Comparison of ENCODE assay signal across 9 mouse cellular contexts in the genomic region with DNA sequence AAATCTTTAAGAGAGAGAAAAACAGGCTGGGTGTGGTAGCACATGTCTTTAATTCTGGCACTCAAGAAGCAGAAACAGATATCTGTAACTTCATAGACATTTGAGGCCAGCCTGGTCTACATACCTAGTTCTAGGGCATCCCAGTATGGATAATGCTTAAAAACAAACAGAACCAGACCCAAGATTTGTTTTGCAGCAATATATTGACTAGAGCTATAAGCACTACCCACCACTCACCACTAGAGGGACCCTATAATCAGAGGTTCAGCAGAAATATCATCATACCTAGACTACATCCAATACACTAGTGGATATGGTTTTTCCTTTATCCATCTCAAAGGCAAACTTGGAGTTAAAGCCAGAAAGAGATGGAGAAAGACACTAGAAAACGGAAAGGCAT. TPM values are rescaled to one million over a fixed set of nuclear protein-coding genes. Genes with fewer than 3 reads are reported as not detected.
DNase-seq lines count a peak whose midpoint lies in the region; ATAC-seq and TF ChIP-seq lines count a peak whose summit lies in the region.
"Had no signal": no experiment of that assay in that cellular context is flagged by ENCODE, and none has a peak within 500 bp of the region (broad histone marks: within the 10 kb centered on the region; RNA-seq: fewer than 3 reads in every experiment).

No protein-coding gene starts in this region.

- TF ChIP-seq POLR2A in liver, adult 2 months (IDR thresholded peaks at IDR 0.05; ENCODE audit: extremely low read depth, insufficient read depth, low read length) = no peak

- H3K9me3 ChIP-seq in forebrain, embryonic 14.5 days (replicated peaks; ENCODE audit: control insufficient read depth, low read length) = no peaks in the 10 kb centered on the region
- no peaks in the 10 kb centered on the region for H3K9me3 ChIP-seq in forebrain, embryonic 10.5 days
- H3K9me3 ChIP-seq in liver, embryonic 11.5 days (ENCODE audit: control insufficient read depth, low read length) = no peaks in the 10 kb centered on the region

- peak; percentile 84 for DNase-seq in forebrain, embryonic 14.5 days (ENCODE audit: low spot score)
- DNase-seq in forebrain, embryonic 10.5 days (ENCODE audit: extremely low spot score, low spot score) = no peak
- DNase-seq in liver, adult 2 months (ENCODE audit: extremely low read depth, low read depth, low spot score) = peak; percentile 56
- no peak for DNase-seq in liver, embryonic 11.5 days (ENCODE audit: low spot score)
- peak; percentile 72 for DNase-seq in R1 (ENCODE audit: low read depth, low spot score)
- peak; percentile 54 for DNase-seq in thymus, postnatal 4 days

- no peaks in the 10 kb centered on the region for H3K27me3 ChIP-seq in forebrain, embryonic 14.5 days (replicated peaks; ENCODE audit: control insufficient read depth, insufficient read depth, low read length)
- H3K27me3 ChIP-seq in forebrain, embryonic 10.5 days (ENCODE audit: poor library complexity, severe bottlenecking) = no peaks in the 10 kb centered on the region
- no peaks in the 10 kb centered on the region for H3K27me3 ChIP-seq in liver, adult 2 months (ENCODE audit: control insufficient read depth, insufficient read depth, low read length)
- H3K27me3 ChIP-seq in liver, embryonic 11.5 days (replicated peaks; ENCODE audit: control insufficient read depth, insufficient read depth, low read length) = no peaks in the 10 kb centered on the region

- peaks cover 4% of the 10 kb centered on the region for H3K36me3 ChIP-seq in forebrain, embryonic 14.5 days (ENCODE audit: control insufficient read depth, insufficient read depth, low read length)
- H3K36me3 ChIP-seq in forebrain, embryonic 10.5 days (replicated peaks) = peaks cover 13% of the 10 kb centered on the region
- no peaks in the 10 kb centered on the region; the same call in 1 of the 2 replicates for H3K36me3 ChIP-seq in liver, adult 2 months (ENCODE audit: control insufficient read depth, insufficient read depth, low read length)
- peaks cover under 1% of the 10 kb centered on the region for H3K36me3 ChIP-seq in liver, embryonic 11.5 days (ENCODE audit: control insufficient read depth, insufficient read depth, low read length)

- ATAC-seq in forebrain, embryonic 14.5 days = peak; percentile 52; the same call in 1 of the 2 replicates
- ATAC-seq in liver, embryonic 11.5 days (replicated peaks; ENCODE audit: low FRiP score) = no peak
- ATAC-seq in granulocyte monocyte progenitor cell, adult 5-6 weeks (replicated peaks; ENCODE audit: poor library complexity, severe bottlenecking) = peak; percentile 72
- peak; percentile 80 for ATAC-seq in megakaryocyte, adult 5-6 weeks (ENCODE audit: poor library complexity, severe bottlenecking)

- H3K4me2 ChIP-seq in forebrain, embryonic 14.5 days (ENCODE audit: low read length) = no peak overlapping the region
- H3K4me2 ChIP-seq in liver, embryonic 11.5 days = no peak overlapping the region

- 43% methylated on average over 1 of the region's 1 CpGs for WGBS in forebrain, embryonic 14.5 days
- WGBS in forebrain, embryonic 10.5 days = 57% methylated on average over 1 of the region's 1 CpGs
- 49% methylated on average over 1 of the region's 1 CpGs for WGBS in liver, adult 2 months
- 39% methylated on average over 1 of the region's 1 CpGs for WGBS in liver, embryonic 11.5 days

- no peaks in the 10 kb centered on the region for H3K4me1 ChIP-seq in forebrain, embryonic 14.5 days (ENCODE audit: control insufficient read depth, insufficient read depth, low read length)
- peaks cover 8% of the 10 kb centered on the region for H3K4me1 ChIP-seq in forebrain, embryonic 10.5 days
- H3K4me1 ChIP-seq in liver, adult 2 months (ENCODE audit: control insufficient read depth, insufficient read depth, low read length) = no peaks in the 10 kb centered on the region; the same call in 1 of the 2 replicates
- H3K4me1 ChIP-seq in liver, embryonic 11.5 days (replicated peaks; ENCODE audit: control insufficient read depth, insufficient read depth, low read length) = peaks cover 21% of the 10 kb centered on the region

- H3K27ac ChIP-seq in forebrain, embryonic 14.5 days (ENCODE audit: low read depth, low read length) = no peak overlapping the region
- no peak overlapping the region for H3K27ac ChIP-seq in forebrain, embryonic 10.5 days
- H3K27ac ChIP-seq in liver, adult 2 months (replicated peaks; ENCODE audit: insufficient read depth, low read depth, low read length) = no peak overlapping the region
- H3K27ac ChIP-seq in liver, embryonic 11.5 days (ENCODE audit: low read depth, low read length) = no peak overlapping the region

- no peak overlapping the region for H3K4me3 ChIP-seq in forebrain, embryonic 14.5 days (ENCODE audit: low read depth, low read length)
- no peak overlapping the region for H3K4me3 ChIP-seq in forebrain, embryonic 10.5 days
- H3K4me3 ChIP-seq in liver, adult 2 months (ENCODE audit: insufficient read depth, low read depth, low read length) = no peak overlapping the region
- no peak overlapping the region for H3K4me3 ChIP-seq in liver, embryonic 11.5 days (ENCODE audit: low read depth, low read length)
- H3K4me3 ChIP-seq: myocyte had no signal

- H3K9ac ChIP-seq in forebrain, embryonic 14.5 days (ENCODE audit: low read length) = no peak overlapping the region
- no peak overlapping the region for H3K9ac ChIP-seq in liver, adult 2 months (ENCODE audit: low read depth, low read length)
- H3K9ac ChIP-seq in liver, embryonic 11.5 days (ENCODE audit: low read depth, low read length) = no peak overlapping the region

- no peaks in the 10 kb centered on the region for H3K79me2 ChIP-seq in liver, adult 2 months (ENCODE audit: control insufficient read depth, insufficient read depth, low read length)

- peak; percentile 33; the same call in 1 of the 2 replicates for TF ChIP-seq CTCF in liver, adult 2 months (IDR thresholded peaks at IDR 0.05; ENCODE audit: low read depth, low read length)

RNA-seq across cellular contexts. Expression of a gene that starts 10.5 kb away (rescaled TPM):
- polyA plus RNA-seq in forebrain, embryonic 14.5 days (2014; fragmentation: Nextera tagmentation; extraction: Ambion mirVana) = 293 and 334 TPM in 2 replicates
- 346 and 351 TPM in 2 replicates for polyA plus RNA-seq in forebrain, embryonic 10.5 days (2016; fragmentation: Nextera tagmentation; extraction: Ambion mirVana)
- total RNA-seq in liver, adult 2 months (2014; rRNA removed) = 140 and 156 TPM in 2 replicates
- 132 and 134 TPM in 2 replicates for polyA plus RNA-seq in liver, adult 2 months (2012; rRNA removed)
- 290 and 304 TPM in 2 replicates for polyA plus RNA-seq in liver, embryonic 11.5 days (2014; fragmentation: Nextera tagmentation; extraction: Ambion mirVana)
- total RNA-seq in granulocyte monocyte progenitor cell, adult 5-6 weeks (2014; fragmentation: Nextera tagmentation) = 112 and 128 TPM in 2 replicates
- total RNA-seq in granulocyte monocyte progenitor cell, adult 5-6 weeks (2017) = 196 and 226 TPM in 2 replicates
- total RNA-seq in megakaryocyte, adult 5-6 weeks (2015) = 80.0 and 91.9 TPM in 2 replicates
- total RNA-seq in megakaryocyte, adult 5-6 weeks (2017) = 224 and 226 TPM in 2 replicates

RNA-seq across cellular contexts. Expression of a gene that starts 37.7 kb away (rescaled TPM):
- 16.4 and 21.8 TPM in 2 replicates for polyA plus RNA-seq in forebrain, embryonic 14.5 days (2014; fragmentation: Nextera tagmentation; extraction: Ambion mirVana)
- polyA plus RNA-seq in forebrain, embryonic 10.5 days (2016; fragmentation: Nextera tagmentation; extraction: Ambion mirVana) = 42.1 and 44.3 TPM in 2 replicates
- 2.1 and 3.2 TPM in 2 replicates for total RNA-seq in liver, adult 2 months (2014; rRNA removed)
- 6.8 and 8.8 TPM in 2 replicates for polyA plus RNA-seq in liver, adult 2 months (2012; rRNA removed)
- 20.2 and 23.7 TPM in 2 replicates for polyA plus RNA-seq in liver, embryonic 11.5 days (2014; fragmentation: Nextera tagmentation; extraction: Ambion mirVana)
- total RNA-seq in granulocyte monocyte progenitor cell, adult 5-6 weeks (2014; fragmentation: Nextera tagmentation) = 35.0 and 36.7 TPM in 2 replicates
- 18.4 and 20.6 TPM in 2 replicates for total RNA-seq in granulocyte monocyte progenitor cell, adult 5-6 weeks (2017)
- total RNA-seq in megakaryocyte, adult 5-6 weeks (2015) = 10.0 and 15.7 TPM in 2 replicates
- 11.7 and 39.5 TPM in 2 replicates for total RNA-seq in megakaryocyte, adult 5-6 weeks (2017)

RNA-seq across cellular contexts. Expression of a gene that starts 53.8 kb away (rescaled TPM):
- 14.2 and 16.4 TPM in 2 replicates for polyA plus RNA-seq in forebrain, embryonic 14.5 days (2014; fragmentation: Nextera tagmentation; extraction: Ambion mirVana)
- 19.0 and 19.5 TPM in 2 replicates for polyA plus RNA-seq in forebrain, embryonic 10.5 days (2016; fragmentation: Nextera tagmentation; extraction: Ambion mirVana)
- 4.5 and 5.6 TPM in 2 replicates for total RNA-seq in liver, adult 2 months (2014; rRNA removed)
- polyA plus RNA-seq in liver, adult 2 months (2012; rRNA removed) = 5.2 and 6.7 TPM in 2 replicates
- polyA plus RNA-seq in liver, embryonic 11.5 days (2014; fragmentation: Nextera tagmentation; extraction: Ambion mirVana) = 10.9 and 12.8 TPM in 2 replicates
- 22.8 and 23.8 TPM in 2 replicates for total RNA-seq in granulocyte monocyte progenitor cell, adult 5-6 weeks (2014; fragmentation: Nextera tagmentation)
- 14.4 and 16.0 TPM in 2 replicates for total RNA-seq in granulocyte monocyte progenitor cell, adult 5-6 weeks (2017)
- total RNA-seq in megakaryocyte, adult 5-6 weeks (2015) = 9.7 and 15.8 TPM in 2 replicates
- 12.4 and 14.5 TPM in 2 replicates for total RNA-seq in megakaryocyte, adult 5-6 weeks (2017)

RNA-seq across cellular contexts. Expression of a gene that starts 57.9 kb away (rescaled TPM):
- 225 and 235 TPM in 2 replicates for polyA plus RNA-seq in forebrain, embryonic 14.5 days (2014; fragmentation: Nextera tagmentation; extraction: Ambion mirVana)
- polyA plus RNA-seq in forebrain, embryonic 10.5 days (2016; fragmentation: Nextera tagmentation; extraction: Ambion mirVana) = 275 and 276 TPM in 2 replicates
- 9.9 and 12.7 TPM in 2 replicates for total RNA-seq in liver, adult 2 months (2014; rRNA removed)
- 25.1 and 27.4 TPM in 2 replicates for polyA plus RNA-seq in liver, adult 2 months (2012; rRNA removed)
- 109 and 111 TPM in 2 replicates for polyA plus RNA-seq in liver, embryonic 11.5 days (2014; fragmentation: Nextera tagmentation; extraction: Ambion mirVana)
- total RNA-seq in granulocyte monocyte progenitor cell, adult 5-6 weeks (2014; fragmentation: Nextera tagmentation) = 54.8 and 58.1 TPM in 2 replicates
- total RNA-seq in granulocyte monocyte progenitor cell, adult 5-6 weeks (2017) = 50.0 and 62.4 TPM in 2 replicates
- total RNA-seq in megakaryocyte, adult 5-6 weeks (2015) = 33.6 and 37.3 TPM in 2 replicates
- 74.0 and 77.3 TPM in 2 replicates for total RNA-seq in megakaryocyte, adult 5-6 weeks (2017)

Comparison
In these comparisons a context has a peak if more than half of its experiments do, and no peak if none do; other contexts are left out.
1. DNase-seq: peak in forebrain, embryonic 14.5 days (single experiment), liver, adult 2 months (single experiment), R1 (single experiment) and thymus, postnatal 4 days (single experiment); none in forebrain, embryonic 10.5 days (single experiment) and liver, embryonic 11.5 days (single experiment).